Mouse (Mus musculus): Measurements from ENCODE around the gene Slc4a4. TPM values are rescaled to one million over a fixed set of nuclear protein-coding genes. Genes with fewer than 3 reads are reported as not detected.

Gene Slc4a4
- polyA plus RNA-seq, 1 experiment from 2014 or later, result 12.2 TPM

- peak overlapping the region; percentile 33; the same call in 1 of the 2 replicates for H3K27ac ChIP-seq (replicated peaks)
- ATAC-seq (ENCODE audit: low FRiP score), result peak; percentile 46
- H3K9me3 ChIP-seq (replicated peaks), result no peaks in the 10 kb centered on the region
Observed at GRCm38 (mm10) chr5:88887556-88888412, 1.2 kb downstream of the Slc4a4 start.

GRCm38 (mm10) chr5:88888413-88888700 lies 1.7 kb downstream of the Slc4a4 start:
- Histone ChIP-seq H3K36me3 (no peaks in the 10 kb centered on the region), H3K4me2 (peak overlapping the region; percentile 93), H3K4me3 (replicated peaks) (peak overlapping the region; percentile 65), H3K9me3 (replicated peaks) (no peaks in the 10 kb centered on the region), H3K9ac (replicated peaks) (no peak overlapping the region; the same call in 1 of the 2 replicates), H3K27ac (replicated peaks) (no peak overlapping the region), H3K4me1 (peaks cover 15% of the 10 kb centered on the region), H3K27me3 (replicated peaks) (peaks cover 7% of the 10 kb centered on the region; the same call in 1 of the 2 replicates)
- WGBS, result 43% methylated on average over 8 of the region's 8 CpGs
- ATAC-seq (ENCODE audit: low FRiP score), result no peak

More at GRCm38 (mm10) chr5:88887556-88888412, 1.2 kb downstream of the Slc4a4 start:
- H3K4me2 ChIP-seq, result peak overlapping the region; percentile 93
- WGBS, result under 1% methylated on average over 28 of the region's 29 CpGs
- no peaks in the 10 kb centered on the region for H3K36me3 ChIP-seq
- peaks cover 15% of the 10 kb centered on the region for H3K4me1 ChIP-seq
- H3K27me3 ChIP-seq (replicated peaks), result peaks cover 7% of the 10 kb centered on the region; the same call in 1 of the 2 replicates
- H3K9ac ChIP-seq (replicated peaks), result peak overlapping the region; percentile 68
- peak overlapping the region; percentile 65 for H3K4me3 ChIP-seq (replicated peaks)

GRCm38 (mm10) chr5:88889326-88889725 lies 2.7 kb downstream of the Slc4a4 start:
- Histone ChIP-seq H3K4me2 (peak overlapping the region; percentile 93), H3K4me3 (replicated peaks) (0 out of 2 replicates have a peak overlapping the region, but pooled peaks have one; percentile 1), H3K36me3 (no peaks in the 10 kb centered on the region), H3K27ac (replicated peaks) (no peak overlapping the region), H3K9ac (replicated peaks) (no peak overlapping the region), H3K4me1 (peaks cover 15% of the 10 kb centered on the region), H3K27me3 (replicated peaks) (peaks cover 7% of the 10 kb centered on the region; the same call in 1 of the 2 replicates), H3K9me3 (replicated peaks) (no peaks in the 10 kb centered on the region)
- ATAC-seq (ENCODE audit: low FRiP score), result no peak
- 27% methylated on average over 4 of the region's 4 CpGs for WGBS

GRCm38 (mm10) chr5:88890146-88890545 lies 3.5 kb downstream of the Slc4a4 start:
- Histone ChIP-seq H3K36me3 (no peaks in the 10 kb centered on the region), H3K9me3 (replicated peaks) (no peaks in the 10 kb centered on the region), H3K4me2 (no peak overlapping the region), H3K27me3 (replicated peaks) (peaks cover 4% of the 10 kb centered on the region; the same call in 1 of the 2 replicates), H3K4me3 (replicated peaks) (no peak overlapping the region), H3K4me1 (peaks cover 15% of the 10 kb centered on the region), H3K9ac (replicated peaks) (no peak overlapping the region), H3K27ac (replicated peaks) (no peak overlapping the region)
- 83% methylated on average over 4 of the region's 4 CpGs for WGBS
- ATAC-seq (ENCODE audit: low FRiP score), result no peak

- Histone ChIP-seq H3K27ac (replicated peaks) (no peak overlapping the region), H3K4me1 (no peaks in the 10 kb centered on the region), H3K4me2 (no peak overlapping the region), H3K36me3 (no peaks in the 10 kb centered on the region), H3K27me3 (replicated peaks) (no peaks in the 10 kb centered on the region), H3K9ac (replicated peaks) (no peak overlapping the region), H3K9me3 (replicated peaks) (no peaks in the 10 kb centered on the region), H3K4me3 (replicated peaks) (no peak overlapping the region)
- WGBS, result 93% methylated on average over 6 of the region's 6 CpGs
- ATAC-seq (ENCODE audit: low FRiP score), result no peak
Observed at GRCm38 (mm10) chr5:88896574-88896973, 10.0 kb downstream of the Slc4a4 start.

GRCm38 (mm10) chr5:88903111-88903510 lies 16.5 kb downstream of the Slc4a4 start:
- Histone ChIP-seq H3K27ac (replicated peaks) (no peak overlapping the region), H3K36me3 (no peaks in the 10 kb centered on the region), H3K4me1 (no peaks in the 10 kb centered on the region), H3K27me3 (replicated peaks) (no peaks in the 10 kb centered on the region), H3K4me2 (no peak overlapping the region), H3K9ac (replicated peaks) (no peak overlapping the region), H3K9me3 (replicated peaks) (no peaks in the 10 kb centered on the region), H3K4me3 (replicated peaks) (no peak overlapping the region)
- 34% methylated on average over 4 of the region's 4 CpGs for WGBS
- ATAC-seq (ENCODE audit: low FRiP score), result 0 out of 2 replicates have a peak, but pooled peaks have one; percentile 38

GRCm38 (mm10) chr5:88903526-88903925 lies 16.9 kb downstream of the Slc4a4 start:
- H3K4me1 ChIP-seq, result no peaks in the 10 kb centered on the region
- H3K36me3 ChIP-seq, result no peaks in the 10 kb centered on the region
- H3K9ac ChIP-seq (replicated peaks), result no peak overlapping the region
- no peak overlapping the region for H3K4me2 ChIP-seq
- H3K27ac ChIP-seq (replicated peaks), result no peak overlapping the region
- no peaks in the 10 kb centered on the region for H3K9me3 ChIP-seq (replicated peaks)
- WGBS, result 74% methylated on average over 1 of the region's 1 CpGs
- no peaks in the 10 kb centered on the region for H3K27me3 ChIP-seq (replicated peaks)
- H3K4me3 ChIP-seq (replicated peaks), result no peak overlapping the region
- no peak for ATAC-seq (ENCODE audit: low FRiP score)

- 92% methylated on average over 7 of the region's 7 CpGs for WGBS
- no peaks in the 10 kb centered on the region for H3K4me1 ChIP-seq
- ATAC-seq (ENCODE audit: low FRiP score), result no peak
- no peak overlapping the region for H3K4me2 ChIP-seq
- no peak overlapping the region for H3K4me3 ChIP-seq (replicated peaks)
- H3K27ac ChIP-seq (replicated peaks), result no peak overlapping the region
- H3K27me3 ChIP-seq (replicated peaks), result no peaks in the 10 kb centered on the region
- no peaks in the 10 kb centered on the region for H3K9me3 ChIP-seq (replicated peaks)
- no peak overlapping the region for H3K9ac ChIP-seq (replicated peaks)
- no peaks in the 10 kb centered on the region for H3K36me3 ChIP-seq
Observed at GRCm38 (mm10) chr5:88904841-88905240, 18.2 kb downstream of the Slc4a4 start.

- 97% methylated on average over 3 of the region's 3 CpGs for WGBS
Observed at GRCm38 (mm10) chr5:88907615-88908014, 21.0 kb downstream of the Slc4a4 start.

GRCm38 (mm10) chr5:88912629-88913028 lies 26.0 kb downstream of the Slc4a4 start:
- 98% methylated on average over 2 of the region's 2 CpGs for WGBS

More at GRCm38 (mm10) chr5:88907615-88908014, 21.0 kb downstream of the Slc4a4 start:
- H3K9me3 ChIP-seq (replicated peaks), result no peaks in the 10 kb centered on the region
- no peak overlapping the region for H3K9ac ChIP-seq (replicated peaks)
- no peak overlapping the region for H3K4me3 ChIP-seq (replicated peaks)
- no peaks in the 10 kb centered on the region for H3K27me3 ChIP-seq (replicated peaks)
- no peak overlapping the region for H3K4me2 ChIP-seq
- no peaks in the 10 kb centered on the region for H3K36me3 ChIP-seq
- no peak for ATAC-seq (ENCODE audit: low FRiP score)
- H3K4me1 ChIP-seq, result no peaks in the 10 kb centered on the region
- H3K27ac ChIP-seq (replicated peaks), result no peak overlapping the region

GRCm38 (mm10) chr5:88915082-88915481 lies 28.5 kb downstream of the Slc4a4 start:
- WGBS, result 82% methylated on average over 5 of the region's 5 CpGs
- no peak for ATAC-seq (ENCODE audit: low FRiP score)

More at GRCm38 (mm10) chr5:88912629-88913028, 26.0 kb downstream of the Slc4a4 start:
- Histone ChIP-seq H3K9ac (replicated peaks) (no peak overlapping the region), H3K27me3 (replicated peaks) (no peaks in the 10 kb centered on the region), H3K4me3 (replicated peaks) (no peak overlapping the region), H3K9me3 (replicated peaks) (no peaks in the 10 kb centered on the region), H3K36me3 (no peaks in the 10 kb centered on the region), H3K4me2 (no peak overlapping the region), H3K4me1 (no peaks in the 10 kb centered on the region), H3K27ac (replicated peaks) (no peak overlapping the region)
- no peak for ATAC-seq (ENCODE audit: low FRiP score)

GRCm38 (mm10) chr5:88916501-88916971 lies 29.9 kb downstream of the Slc4a4 start:
- Histone ChIP-seq H3K9me3 (replicated peaks) (no peaks in the 10 kb centered on the region), H3K27ac (replicated peaks) (no peak overlapping the region), H3K36me3 (no peaks in the 10 kb centered on the region), H3K4me3 (replicated peaks) (no peak overlapping the region), H3K4me1 (no peaks in the 10 kb centered on the region), H3K4me2 (no peak overlapping the region), H3K9ac (replicated peaks) (no peak overlapping the region), H3K27me3 (replicated peaks) (no peaks in the 10 kb centered on the region)
- WGBS, result 82% methylated on average over 9 of the region's 9 CpGs
- ATAC-seq (ENCODE audit: low FRiP score), result no peak

More at GRCm38 (mm10) chr5:88915082-88915481, 28.5 kb downstream of the Slc4a4 start:
- H3K27ac ChIP-seq (replicated peaks), result no peak overlapping the region
- no peaks in the 10 kb centered on the region for H3K9me3 ChIP-seq (replicated peaks)
- H3K4me1 ChIP-seq, result no peaks in the 10 kb centered on the region
- H3K4me3 ChIP-seq (replicated peaks), result no peak overlapping the region
- H3K27me3 ChIP-seq (replicated peaks), result no peaks in the 10 kb centered on the region
- H3K36me3 ChIP-seq, result no peaks in the 10 kb centered on the region
- no peak overlapping the region for H3K4me2 ChIP-seq
- no peak overlapping the region for H3K9ac ChIP-seq (replicated peaks)

Data from neural tube, embryonic 15.5 days (tissue).